Mouse (Mus musculus) spleen, postnatal 14 days (tissue): ENCODE measurements around the gene Kirrel3.

ENCODE experiments used
- DNase-seq, 2 experiments: peaks; one replicate each; pipeline ENCODE4 v3.0.0; 2021 to 2022; ENCODE audit warnings: low spot score in 2 of 2

Gene Kirrel3

DNA sequence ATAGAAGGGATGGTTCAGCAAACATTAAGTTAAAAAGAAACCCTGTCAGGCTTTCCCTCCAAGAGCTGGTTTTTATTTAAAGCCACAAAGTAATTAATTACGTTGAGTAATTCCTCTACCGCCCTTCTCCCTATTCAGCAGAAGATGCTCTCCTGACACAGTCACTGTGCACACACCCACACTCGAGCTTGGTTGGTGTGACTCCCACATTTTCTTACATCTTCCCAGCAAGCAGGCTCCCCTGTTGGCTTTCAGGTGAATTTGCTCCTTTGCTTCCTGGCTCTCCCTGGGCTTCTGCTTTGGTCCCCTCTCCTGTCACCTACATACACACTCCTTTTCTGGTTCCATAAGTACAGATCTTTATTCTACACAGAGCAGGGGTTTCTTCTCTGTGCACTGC is 203.7 kb downstream of the Kirrel3 start:
- DNase-seq = no peak

DNA sequence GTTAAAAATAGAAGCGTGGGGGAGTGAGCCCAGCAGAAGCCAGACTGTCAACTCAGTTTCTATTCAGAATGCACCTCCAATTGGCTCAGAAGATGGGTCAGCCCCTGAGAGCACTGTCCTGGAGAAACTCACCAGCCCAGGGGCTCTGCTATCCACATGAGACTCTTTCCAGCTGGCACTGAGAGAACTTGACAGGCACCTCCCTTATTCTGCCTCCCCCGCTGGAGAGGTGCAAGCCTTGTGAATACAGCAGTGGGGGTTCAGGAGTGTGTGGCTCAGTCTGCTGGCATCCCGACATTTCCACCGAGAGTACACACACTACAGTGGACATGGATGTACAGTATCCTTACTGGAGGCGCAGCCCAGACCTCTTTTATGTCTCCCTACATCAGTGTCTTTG is 210.0 kb downstream of the Kirrel3 start:
- DNase-seq = no peak

DNA sequence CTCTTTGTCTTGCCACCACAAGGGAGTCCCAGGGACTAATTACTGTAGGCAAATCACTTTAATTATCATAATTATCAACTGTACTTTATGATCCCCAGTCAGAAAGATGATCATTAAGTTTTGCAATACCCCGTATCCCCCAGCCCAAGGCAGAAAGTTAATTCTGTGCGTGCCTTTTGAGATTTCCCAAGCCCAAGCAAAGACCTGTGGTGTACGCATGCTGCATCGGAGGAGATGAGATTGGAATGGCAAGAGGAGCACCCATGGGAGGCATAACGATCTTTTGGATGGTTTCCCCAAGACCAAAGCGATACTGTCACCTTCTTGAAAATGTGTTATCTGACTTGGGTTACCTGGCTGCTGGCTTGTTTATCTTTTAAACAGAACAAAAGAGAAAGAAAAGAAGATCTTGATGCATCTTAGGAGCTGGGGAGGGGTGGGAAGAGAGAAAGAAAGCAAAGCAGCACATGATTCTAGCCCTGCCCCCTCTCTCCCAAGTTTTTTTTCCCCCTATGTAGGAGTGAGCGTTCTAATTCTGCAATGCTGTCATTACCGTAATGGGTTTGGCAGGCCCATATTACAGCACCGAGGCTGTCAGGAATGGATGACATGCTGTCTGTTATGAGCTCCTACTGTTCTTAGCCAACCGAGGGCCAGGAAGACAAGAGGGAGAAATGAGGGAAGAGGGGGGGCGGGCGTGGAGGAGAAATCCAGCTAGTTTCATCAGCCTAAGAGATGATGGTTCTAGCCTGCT is 218.0 kb downstream of the Kirrel3 start:
- DNase-seq = no peak

DNA sequence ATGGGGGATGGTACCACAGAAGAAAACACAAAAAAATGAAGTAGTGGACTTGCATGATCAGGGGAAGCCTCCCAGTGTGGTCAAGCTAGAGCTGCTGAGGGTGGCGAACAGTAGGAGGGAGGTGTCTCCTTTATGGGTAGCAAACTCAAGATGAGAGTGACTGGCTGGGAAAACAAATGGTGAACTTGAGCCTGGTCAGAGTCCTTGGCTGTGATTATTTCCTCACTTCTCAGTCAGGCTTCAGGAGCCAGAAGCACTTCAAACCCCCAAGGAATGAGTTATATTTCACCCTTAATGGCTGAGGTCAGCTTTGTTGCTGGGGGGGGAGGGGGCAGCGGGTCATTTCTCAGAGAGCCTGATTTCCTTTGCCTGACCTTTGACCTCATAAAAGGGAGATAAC is 218.7 kb downstream of the Kirrel3 start:
- no peak for DNase-seq

DNA sequence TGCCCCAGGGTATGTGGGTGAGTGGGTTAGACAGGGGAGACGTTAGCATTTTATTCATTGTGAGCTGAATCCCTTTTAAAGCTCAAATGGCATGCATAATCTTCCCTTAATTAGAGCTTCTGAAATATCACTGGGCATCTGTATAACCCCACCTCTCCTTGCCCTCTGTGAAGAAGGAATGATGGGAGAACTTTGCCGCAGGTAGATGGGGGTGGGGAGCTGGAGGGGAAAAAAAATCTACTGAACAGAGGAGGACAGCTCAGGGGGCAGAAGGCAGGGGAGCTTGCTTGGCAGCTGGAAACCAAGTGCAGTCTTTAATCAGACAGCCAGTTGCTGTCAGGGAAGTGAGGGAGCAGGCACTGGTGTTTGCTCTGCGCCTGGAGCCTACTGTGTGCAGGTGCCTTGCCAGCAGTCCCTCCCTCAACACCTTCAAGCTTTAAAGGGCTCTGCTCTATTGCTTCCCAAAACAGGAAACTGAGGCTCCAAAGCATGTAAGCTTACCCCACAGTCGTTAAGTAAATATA is 220.7 kb downstream of the Kirrel3 start:
- DNase-seq = no peak

DNA sequence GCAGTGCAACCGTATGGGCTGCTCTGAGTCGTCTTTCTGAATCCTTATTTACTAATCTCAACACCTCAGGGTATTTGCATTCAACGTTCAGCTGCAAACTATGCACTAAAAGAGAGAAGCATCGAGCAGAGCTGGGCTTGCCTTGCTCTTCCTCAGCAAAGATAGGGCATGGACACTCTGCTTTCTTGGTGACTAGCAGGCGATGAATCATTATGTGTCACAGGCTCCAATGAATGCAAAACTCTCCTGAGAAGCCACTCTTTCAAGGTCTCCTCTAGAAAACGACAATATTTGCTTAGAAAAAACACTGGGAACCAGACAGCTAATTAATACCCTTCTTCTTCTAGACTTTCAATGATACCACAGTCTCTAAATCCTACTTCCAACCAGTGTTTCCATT is 223.0 kb downstream of the Kirrel3 start:
- DNase-seq = no peak

DNA sequence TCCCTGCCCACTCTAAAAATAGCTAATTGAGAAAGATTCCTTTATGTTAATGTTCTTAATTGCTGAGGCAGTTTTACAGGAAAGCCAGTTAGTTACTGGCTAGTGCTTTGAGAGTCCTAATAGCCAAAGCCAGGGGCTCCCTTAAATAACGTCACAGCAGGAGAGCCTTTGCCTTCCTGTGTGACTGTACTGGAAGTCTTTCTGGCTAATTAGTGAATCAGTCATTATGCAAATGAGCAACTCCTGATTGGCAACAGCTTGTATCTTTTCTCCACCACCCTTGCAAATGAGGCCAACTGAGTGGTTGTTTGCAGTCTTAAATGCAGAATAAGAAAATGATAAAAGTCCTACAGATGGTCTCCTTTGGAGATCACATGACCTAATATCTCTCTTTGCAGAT is 226.3 kb downstream of the Kirrel3 start:
- DNase-seq = no peak

DNA sequence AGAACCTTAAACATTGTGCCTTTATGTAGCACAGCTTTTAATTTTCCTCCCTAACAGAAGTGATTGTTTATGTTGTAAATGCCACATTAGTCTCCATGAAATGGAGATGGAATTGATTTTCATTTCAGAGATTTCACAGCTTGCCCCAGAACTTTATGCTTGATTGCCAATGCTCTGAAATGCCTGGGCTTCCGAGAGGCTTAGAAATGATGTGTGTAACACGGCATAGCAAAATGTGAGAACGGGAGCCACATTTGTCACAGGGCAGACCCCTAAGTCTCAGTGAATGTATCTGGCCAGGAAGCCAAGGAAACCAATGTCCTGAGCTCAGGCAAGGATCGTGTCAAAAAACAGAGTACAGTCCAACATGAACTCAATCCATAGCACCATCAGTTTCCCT is 227.3 kb downstream of the Kirrel3 start:
- no peak for DNase-seq

DNA sequence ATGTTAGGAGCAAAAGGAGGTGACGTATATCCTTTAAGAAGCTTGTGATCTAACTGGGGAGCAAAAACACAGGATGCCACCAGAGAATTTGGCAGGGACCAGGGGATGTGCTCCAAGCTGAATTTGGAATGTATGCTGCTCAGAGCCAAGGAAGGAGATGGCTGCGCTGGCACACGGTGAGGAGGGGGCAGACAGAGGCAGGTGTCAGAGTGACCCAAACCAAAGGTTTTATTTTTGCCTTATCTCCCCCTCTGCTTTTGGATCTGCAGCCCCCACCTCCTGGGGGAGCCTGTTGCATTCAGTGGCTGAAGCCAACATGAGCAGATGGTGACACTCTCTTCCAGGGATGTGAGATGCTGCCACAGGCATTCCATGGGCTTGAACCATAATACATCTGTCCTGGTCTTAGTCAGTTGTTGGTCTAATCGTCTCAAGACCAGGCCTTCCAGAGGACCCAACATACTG is 227.8 kb downstream of the Kirrel3 start:
- no peak for DNase-seq

DNA sequence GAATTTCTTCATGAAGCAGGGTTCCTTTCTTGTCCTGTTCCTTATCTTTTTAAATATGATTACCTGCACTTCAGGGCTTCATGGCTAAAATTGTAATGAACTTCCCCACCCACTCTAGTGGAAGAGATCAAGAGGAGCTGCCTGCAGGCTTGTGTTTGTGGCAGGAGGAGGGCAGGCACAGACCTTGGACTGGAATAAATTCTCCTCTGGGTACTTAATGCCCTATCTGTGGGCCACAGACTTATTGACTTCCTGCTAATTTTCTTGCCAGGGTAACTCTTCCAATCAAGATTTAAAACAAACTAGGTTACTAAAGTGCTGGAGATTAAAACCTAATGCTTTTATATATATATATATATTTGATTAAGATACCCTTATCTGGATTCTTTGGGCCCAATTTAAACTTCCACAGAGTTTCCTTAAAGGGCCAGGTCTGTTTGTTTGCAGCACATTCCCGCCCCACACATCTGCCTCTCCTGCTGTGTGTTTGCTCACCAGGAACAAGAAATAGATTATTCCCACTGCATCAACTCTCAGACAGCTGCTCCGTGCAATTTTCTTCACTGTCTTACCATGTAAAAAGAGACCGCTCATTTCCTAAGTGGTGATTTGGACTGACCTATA is 229.4 kb downstream of the Kirrel3 start:
- DNase-seq = no peak

DNA sequence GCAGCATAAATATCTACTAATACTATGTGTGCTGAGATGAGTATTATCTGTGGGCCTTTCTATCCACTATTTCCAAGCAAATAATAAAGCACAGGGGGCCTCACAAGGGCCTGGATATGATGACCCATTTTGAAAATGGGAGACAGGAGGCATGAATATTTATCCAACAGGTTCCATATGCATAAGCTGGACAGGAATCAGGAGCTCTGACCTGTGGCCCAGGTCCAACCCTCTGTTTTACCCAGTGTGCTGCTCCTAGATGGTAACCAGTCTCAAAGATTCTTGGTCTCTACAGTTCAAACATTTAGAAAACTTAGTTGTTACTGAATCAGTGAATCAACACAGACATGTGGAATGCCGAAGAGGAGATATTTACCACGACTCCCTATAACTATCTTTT is 230.8 kb downstream of the Kirrel3 start:
- no peak for DNase-seq

DNA sequence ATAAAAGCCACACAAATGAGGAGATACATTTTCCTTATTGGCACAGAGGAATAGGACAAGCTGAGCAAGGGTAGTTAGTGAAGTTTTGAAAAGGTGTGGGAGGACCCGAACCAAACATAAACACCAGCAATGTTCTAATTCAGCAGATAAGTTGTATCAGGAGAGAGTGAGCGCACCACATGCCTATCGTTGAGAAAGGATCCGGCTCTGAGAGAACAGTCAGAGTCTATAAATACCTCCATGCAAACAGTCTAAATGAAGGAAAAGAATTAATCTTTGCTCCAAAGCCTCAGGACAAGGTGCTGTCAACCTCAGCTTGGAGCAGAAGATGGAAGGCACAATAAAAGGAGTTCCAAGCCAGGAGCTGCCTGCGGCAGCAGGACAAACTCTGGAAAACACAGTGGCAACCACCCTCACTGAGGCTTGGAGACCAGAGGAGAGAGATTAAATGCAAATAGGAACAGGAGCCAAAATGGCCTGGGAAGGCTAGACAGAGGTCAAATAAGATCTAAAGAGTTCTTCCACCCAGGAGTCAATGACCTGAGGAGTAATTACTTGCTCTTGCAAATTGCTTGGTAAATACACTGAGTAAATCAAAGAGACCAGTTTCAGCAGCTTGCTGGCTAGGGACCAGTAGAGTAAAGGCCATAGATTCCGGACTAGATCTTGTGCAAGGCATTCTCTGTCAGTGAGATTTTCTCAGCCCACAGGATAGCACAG is 235.9 kb downstream of the Kirrel3 start:
- DNase-seq = no peak

DNA sequence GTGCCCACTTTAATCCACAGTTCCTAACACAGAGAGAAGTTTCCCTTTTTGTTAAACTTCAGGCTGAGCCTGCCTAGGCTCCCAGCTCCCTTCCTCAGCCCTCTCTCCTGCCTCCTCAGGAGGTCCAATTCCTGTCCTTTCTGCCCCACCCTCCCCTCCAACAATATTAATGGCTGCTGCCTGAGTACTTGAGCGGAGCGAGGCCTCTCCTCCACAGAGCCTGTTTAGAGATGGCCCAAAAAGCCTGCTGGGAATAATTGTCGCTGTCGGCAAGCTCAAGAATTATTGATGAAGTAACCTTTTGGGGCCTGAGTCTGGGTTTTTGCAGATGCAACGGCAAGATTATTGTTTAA is 236.5 kb downstream of the Kirrel3 start:
- no peak for DNase-seq

DNA sequence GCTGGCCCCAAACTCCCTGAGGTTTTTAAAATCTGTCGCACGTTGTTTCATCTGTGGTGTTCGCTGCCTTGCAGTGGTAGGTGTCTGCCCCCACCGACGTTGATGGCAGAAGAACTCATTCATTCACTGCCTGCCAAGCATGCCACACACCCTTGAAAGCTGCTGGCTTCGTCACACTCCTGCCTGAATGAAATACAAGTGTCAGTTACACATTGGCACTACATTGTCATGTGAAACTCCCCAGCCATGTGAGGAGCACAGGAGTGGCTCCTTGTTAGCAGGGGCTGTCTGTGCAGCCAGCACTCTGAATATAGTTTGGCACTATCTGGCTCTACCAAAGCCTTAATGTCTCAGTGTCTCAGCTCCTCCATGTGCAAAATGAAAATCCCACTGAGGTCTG is 246.8 kb downstream of the Kirrel3 start:
- DNase-seq = no peak

DNA sequence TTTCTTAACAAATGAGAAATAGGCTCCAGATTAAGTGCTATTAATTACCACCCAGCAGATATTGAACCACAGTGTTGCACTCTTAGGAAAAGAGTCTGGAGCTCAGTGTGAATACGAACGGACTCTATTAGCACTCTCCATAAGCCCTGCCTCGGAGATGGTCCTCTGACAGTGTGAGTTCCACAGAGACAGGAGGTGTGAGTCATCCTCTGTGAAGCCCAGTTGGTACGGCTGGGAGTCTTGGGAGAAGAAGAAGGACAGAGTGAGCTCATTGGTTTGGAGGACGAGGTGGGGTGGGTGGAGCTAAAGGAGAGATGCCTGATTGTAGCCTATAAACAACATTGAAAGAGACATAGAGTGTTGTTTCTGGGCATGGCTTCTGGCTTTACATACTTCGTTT is 247.9 kb downstream of the Kirrel3 start:
- no peak for DNase-seq

DNA sequence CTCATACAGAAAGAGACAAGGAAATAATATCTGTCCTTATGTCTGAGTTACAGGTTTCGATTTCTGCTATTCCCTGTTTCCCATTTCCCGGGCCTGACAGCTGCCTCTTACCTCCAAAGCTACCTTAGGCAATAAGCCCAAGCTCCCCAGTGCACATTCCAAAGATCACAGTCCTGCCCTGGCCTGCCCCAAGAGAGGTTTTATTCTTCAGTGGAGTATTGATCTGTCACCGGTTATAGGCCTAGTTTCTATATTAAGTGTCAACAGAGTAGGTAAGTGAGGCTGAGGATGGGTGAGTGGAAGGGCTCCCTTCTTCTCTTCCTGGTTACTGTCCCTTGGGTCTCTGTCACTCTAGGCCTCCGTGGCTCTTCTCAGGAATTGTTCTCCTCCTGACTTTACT is 249.3 kb downstream of the Kirrel3 start:
- no peak for DNase-seq

DNA sequence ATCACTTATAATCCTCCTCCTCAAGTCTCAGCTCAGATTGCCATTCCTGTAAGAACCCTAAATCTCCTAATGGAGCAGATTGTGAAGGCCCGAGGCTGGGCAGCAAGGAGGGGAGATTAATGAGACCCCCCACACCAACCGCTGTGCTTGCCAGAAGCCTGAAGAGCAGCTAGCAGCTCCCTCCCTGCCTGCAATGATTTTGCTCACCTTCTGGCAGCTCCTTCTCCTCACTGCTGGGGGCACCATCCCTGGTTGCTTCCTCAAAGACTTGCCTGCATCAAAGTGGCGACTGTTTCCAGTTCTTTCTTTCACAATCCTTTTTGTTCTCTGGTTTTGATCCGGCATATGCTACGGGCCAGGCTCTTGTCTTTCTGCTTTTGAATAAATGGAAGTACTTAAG is 253.7 kb downstream of the Kirrel3 start:
- DNase-seq = no peak

DNA sequence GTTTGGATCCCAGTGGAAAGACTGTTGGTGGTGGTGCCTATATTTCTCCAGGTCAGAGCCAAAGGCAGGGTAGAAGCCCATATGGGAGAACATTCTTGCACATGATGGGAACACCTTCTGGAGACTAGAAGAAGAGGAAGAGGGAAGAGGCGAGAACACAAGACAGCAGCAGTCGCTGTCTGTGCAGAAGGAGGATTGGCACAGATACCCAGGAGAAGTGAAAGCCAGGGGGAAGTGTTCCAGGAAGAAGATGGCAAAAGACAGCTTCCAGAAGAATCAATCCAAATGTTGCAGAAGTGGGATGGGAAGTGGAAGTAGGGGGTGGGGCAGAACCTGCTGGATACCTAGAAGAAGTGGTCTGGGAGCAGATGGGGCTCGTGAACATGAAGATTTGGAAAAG is 255.1 kb downstream of the Kirrel3 start:
- no peak for DNase-seq

DNA sequence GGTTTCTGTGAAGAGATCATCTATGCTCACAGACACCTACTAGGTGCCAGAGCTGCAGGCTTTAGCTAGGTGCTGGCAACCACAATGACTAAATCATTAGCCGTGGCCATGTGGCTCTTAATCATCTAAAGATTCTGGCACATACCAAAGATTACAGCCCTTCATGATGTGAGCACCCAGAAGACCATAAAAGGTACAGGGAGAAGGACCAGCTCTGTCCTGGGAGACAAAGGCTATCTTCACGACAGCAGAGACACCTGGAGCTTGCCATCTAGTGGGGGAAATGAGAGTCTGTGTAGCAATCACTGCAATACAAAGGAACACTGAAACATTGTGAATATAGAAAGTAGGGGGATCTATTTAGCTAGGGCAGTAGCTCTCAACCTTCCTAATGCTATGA is 262.3 kb downstream of the Kirrel3 start:
- DNase-seq = no peak

DNA sequence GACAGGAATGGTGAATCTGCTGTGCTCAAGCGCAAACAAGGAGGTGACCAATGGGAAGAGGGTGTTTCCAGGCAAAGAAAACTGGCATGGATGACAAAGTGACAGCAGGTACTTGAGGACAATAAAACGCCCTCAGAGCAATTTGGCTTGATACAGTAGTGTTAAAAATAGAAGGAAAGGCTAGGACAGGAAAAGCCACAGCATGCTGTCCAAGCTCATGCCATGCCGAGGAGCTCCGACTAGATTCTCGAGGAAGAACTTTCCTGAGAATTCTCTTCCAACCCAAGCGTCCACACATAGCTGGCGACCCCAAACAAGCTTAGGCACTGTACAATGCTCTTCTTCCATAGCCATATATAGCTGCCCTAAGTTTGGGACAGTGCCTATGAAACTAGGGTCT is 263.5 kb downstream of the Kirrel3 start:
- DNase-seq = no peak

DNA sequence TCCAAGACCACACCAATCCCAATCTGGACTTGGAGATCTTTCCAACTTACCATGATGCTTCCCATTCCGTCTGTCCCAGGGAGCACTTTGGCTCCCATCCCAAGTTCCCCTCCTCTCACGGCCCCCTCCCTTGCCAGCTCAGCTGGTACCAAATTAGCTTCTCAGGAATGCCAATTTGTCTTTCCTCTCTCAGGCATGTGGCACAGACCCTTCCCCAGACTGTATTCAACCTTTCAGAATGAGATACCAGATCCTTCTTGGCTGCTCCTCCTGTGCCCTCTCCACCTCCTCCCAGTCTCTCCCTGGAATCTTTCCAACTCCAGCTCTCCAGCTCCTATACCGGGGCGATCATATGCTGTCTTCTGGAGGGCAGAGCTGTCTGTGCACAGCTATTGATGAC is 264.2 kb downstream of the Kirrel3 start:
- DNase-seq = no peak

DNA sequence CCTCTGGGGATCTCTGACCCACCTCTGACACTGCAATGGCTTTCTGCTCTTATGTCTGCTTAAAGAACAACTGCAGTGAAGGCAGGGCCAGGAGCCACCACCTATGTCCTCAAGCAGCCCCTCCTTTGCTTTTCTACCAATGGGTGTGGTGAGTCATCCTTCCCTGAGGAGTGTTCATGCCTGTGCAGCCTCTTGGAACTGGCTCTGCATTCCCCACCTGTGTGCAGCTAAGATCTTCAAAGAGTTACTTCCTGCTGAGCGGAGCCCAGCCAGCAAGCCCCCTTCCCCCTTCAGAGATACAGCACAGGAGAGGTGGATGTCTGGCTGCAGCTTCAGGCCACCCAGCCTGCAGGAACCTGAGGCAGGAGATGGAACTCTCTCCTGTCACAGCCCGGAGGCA is 265.2 kb downstream of the Kirrel3 start:
- no peak for DNase-seq
